Mouse (Mus musculus) embryo, embryonic 11.5 days (tissue): Measurements from ENCODE around the gene Cdc16.
"Not testable (repeated sequence)": the region's sequence is repeated elsewhere in the genome, so short reads cannot be mapped to it uniquely, and the experiment has no call there.

Source experiments
- DNase-seq: peaks from one replicate; pipeline ENCODE4 v3.0.0-alpha.2; 2012; ENCODE audit warnings: low read depth, low spot score

The Cdc16 gene

GRCm38 (mm10) chr8:13756982-13757804, at the start of gene Cdc16:
Gene Cdc16 (plus strand): TSS chr8:13757676.
- DNase-seq: peak; percentile 86

- DNase-seq: no peak
These were observed 49.0 kb upstream of the Cdc16 start for GRCm38 (mm10) chr8:13708514-13708913.

- no peak for DNase-seq
These were observed 38.5 kb upstream of the Cdc16 start for GRCm38 (mm10) chr8:13718980-13719379.

GRCm38 (mm10) chr8:13725722-13726121, 31.8 kb upstream of the Cdc16 start:
- no peak for DNase-seq

GRCm38 (mm10) chr8:13727469-13728094, 29.9 kb upstream of the Cdc16 start:
- DNase-seq: no peak

GRCm38 (mm10) chr8:13740323-13740770, 17.1 kb upstream of the Cdc16 start:
- no peak for DNase-seq

GRCm38 (mm10) chr8:13740817-13741613, 16.5 kb upstream of the Cdc16 start:
- DNase-seq: no peak

GRCm38 (mm10) chr8:13746212-13746611, 11.3 kb upstream of the Cdc16 start:
- DNase-seq: not testable (repeated sequence)

- no peak for DNase-seq
These were observed 9.8 kb upstream of the Cdc16 start for GRCm38 (mm10) chr8:13747626-13748025.

- DNase-seq: peak; percentile 65
These were observed 3.8 kb upstream of the Cdc16 start for GRCm38 (mm10) chr8:13753680-13754079.

- no peak for DNase-seq
These were observed 996 bp upstream of the Cdc16 start for GRCm38 (mm10) chr8:13756480-13756879.

GRCm38 (mm10) chr8:13757805-13758727, 590 bp downstream of the Cdc16 start:
- DNase-seq: no peak

GRCm38 (mm10) chr8:13769206-13769605, 11.7 kb downstream of the Cdc16 start:
- DNase-seq: no peak

- DNase-seq: no peak
These were observed 23.1 kb downstream of the Cdc16 start for GRCm38 (mm10) chr8:13780536-13780935.

GRCm38 (mm10) chr8:13785250-13785763, 27.8 kb downstream of the Cdc16 start, which contains the start of gene Upf3a:
Gene Upf3a (plus strand): TSS chr8:13785615.
- peak; percentile 94 for DNase-seq

- peak; percentile 97 for DNase-seq
These were observed 28.4 kb downstream of the Cdc16 start for GRCm38 (mm10) chr8:13785764-13786299.

GRCm38 (mm10) chr8:13789606-13790005, 32.1 kb downstream of the Cdc16 start:
- DNase-seq: no peak

- no peak for DNase-seq
These were observed 35.7 kb downstream of the Cdc16 start for GRCm38 (mm10) chr8:13793097-13793745.

GRCm38 (mm10) chr8:13793746-13794101, 36.2 kb downstream of the Cdc16 start:
- DNase-seq: no peak

- no peak for DNase-seq
These were observed 40.2 kb downstream of the Cdc16 start for GRCm38 (mm10) chr8:13797676-13798075.
